Comparison of ENCODE assay signal across 18 mouse cellular contexts in the genomic region with DNA sequence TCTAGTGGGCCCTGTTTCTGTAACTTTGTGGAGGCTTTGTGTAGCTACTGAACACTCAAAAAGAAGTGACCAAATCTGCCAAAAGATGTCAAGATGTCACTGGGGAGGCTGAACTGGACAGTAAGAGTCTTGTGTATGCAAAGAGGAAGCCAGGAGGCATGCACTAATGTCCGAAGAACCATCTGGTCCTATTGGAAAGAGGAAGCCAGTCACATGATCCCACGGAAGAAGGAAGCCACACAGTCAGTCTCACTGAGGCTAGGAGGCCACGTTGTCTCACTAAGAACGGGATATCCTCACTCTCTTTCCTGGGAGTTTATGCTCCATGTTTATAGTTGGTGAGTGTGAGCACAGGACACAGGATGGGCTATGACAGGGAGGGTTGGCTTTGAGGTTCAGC.
"Had no signal": no experiment of that assay in that cellular context is flagged by ENCODE, and none has a peak within 500 bp of the region (broad histone marks: within the 10 kb centered on the region; RNA-seq: fewer than 3 reads in every experiment).

No protein-coding gene starts in this region.

- H3K4me3 ChIP-seq: kidney, embryonic 15.5 days; left cerebral cortex, adult 2 months; liver, embryonic 13.5 days; midbrain, embryonic 12.5 days; midbrain, embryonic 15.5 days; neural tube, embryonic 12.5 days; neural tube, embryonic 15.5 days had no signal

- H3K4me2 ChIP-seq: kidney, embryonic 15.5 days; liver, embryonic 13.5 days; midbrain, embryonic 12.5 days; midbrain, embryonic 15.5 days; neural tube, embryonic 12.5 days; neural tube, embryonic 15.5 days had no signal

- DNase-seq: kidney, adult 11 months; kidney, adult 8-10 months; kidney, postnatal 10 days; kidney, postnatal 36 days; layer of hippocampus, postnatal 36 days; liver, embryonic 13.5 days; lung, adult 2 months; retina, postnatal 1 day; right cerebral cortex, postnatal 25 days; spleen, adult 18-20 months; thymus, adult 18-20 months; thymus, postnatal 36 days had no signal

- H3K4me1 ChIP-seq: kidney, embryonic 15.5 days; liver, embryonic 13.5 days; midbrain, embryonic 15.5 days; neural tube, embryonic 15.5 days had no signal

- H3K27ac ChIP-seq: kidney, embryonic 15.5 days; left cerebral cortex, adult 2 months; liver, embryonic 13.5 days; midbrain, embryonic 12.5 days; midbrain, embryonic 15.5 days; neural tube, embryonic 12.5 days; neural tube, embryonic 15.5 days had no signal

- H3K9me3 ChIP-seq: kidney, embryonic 15.5 days; liver, embryonic 13.5 days; midbrain, embryonic 12.5 days; midbrain, embryonic 15.5 days; neural tube, embryonic 12.5 days; neural tube, embryonic 15.5 days had no signal

- H3K9ac ChIP-seq: kidney, embryonic 15.5 days; liver, embryonic 13.5 days; midbrain, embryonic 12.5 days; midbrain, embryonic 15.5 days; neural tube, embryonic 12.5 days; neural tube, embryonic 15.5 days had no signal

- H3K36me3 ChIP-seq: kidney, embryonic 15.5 days; liver, embryonic 13.5 days; midbrain, embryonic 12.5 days; midbrain, embryonic 15.5 days; neural tube, embryonic 12.5 days; neural tube, embryonic 15.5 days had no signal

- H3K27me3 ChIP-seq: kidney, embryonic 15.5 days; liver, embryonic 13.5 days; midbrain, embryonic 12.5 days; midbrain, embryonic 15.5 days; neural tube, embryonic 12.5 days; neural tube, embryonic 15.5 days had no signal

- ATAC-seq: midbrain, embryonic 15.5 days had no signal
